Mouse (Mus musculus) CH12.LX (cell line): ENCODE data around the gene Tbc1d10a.

Experiments used
- CTCF ChIP-seq, 2 experiments: IDR thresholded peaks in 1 of 2; conservative IDR thresholded peaks in 1 of 2; 2 replicates each; pipeline ENCODE4 v1.5.1; 2011 to 2012; ENCODE audit warnings: low read depth in 2 of 2, low read length in 2 of 2, improper control_type of control experiment in 1 of 2, inconsistent platforms in 1 of 2, mild to moderate bottlenecking in 1 of 2, moderate library complexity in 1 of 2
- EP300 ChIP-seq: IDR thresholded peaks from 2 replicates; pipeline ENCODE4 v1.6.1; 2011; ENCODE audit warnings: low read length, improper control_type of control experiment
- ETS1 ChIP-seq: conservative IDR thresholded peaks from 2 replicates; pipeline ENCODE4 v1.6.1; 2012; ENCODE audit warnings: low read depth, mild to moderate bottlenecking, inconsistent platforms, low read length, improper control_type of control experiment, moderate library complexity
- JUN ChIP-seq: IDR thresholded peaks from 2 replicates; pipeline ENCODE4 v1.6.1; 2011; ENCODE audit warnings: low read depth, mild to moderate bottlenecking, low read length, improper control_type of control experiment, moderate library complexity; ENCODE audit not compliant: insufficient read depth
- KAT2A ChIP-seq: IDR thresholded peaks from 2 replicates; pipeline ENCODE4 v1.6.1; 2012; ENCODE audit warnings: low read length, improper control_type of control experiment, inconsistent platforms; ENCODE audit not compliant: insufficient replicate concordance
- POLR2A ChIP-seq: IDR thresholded peaks from 2 replicates; pipeline ENCODE4 v1.6.1; 2011; ENCODE audit warnings: low read depth, mild to moderate bottlenecking, improper control_type of control experiment, low read length
- SMC3 ChIP-seq: IDR thresholded peaks from 2 replicates; pipeline ENCODE4 v1.6.1; 2011; ENCODE audit warnings: low read depth, low read length, improper control_type of control experiment

DNA sequence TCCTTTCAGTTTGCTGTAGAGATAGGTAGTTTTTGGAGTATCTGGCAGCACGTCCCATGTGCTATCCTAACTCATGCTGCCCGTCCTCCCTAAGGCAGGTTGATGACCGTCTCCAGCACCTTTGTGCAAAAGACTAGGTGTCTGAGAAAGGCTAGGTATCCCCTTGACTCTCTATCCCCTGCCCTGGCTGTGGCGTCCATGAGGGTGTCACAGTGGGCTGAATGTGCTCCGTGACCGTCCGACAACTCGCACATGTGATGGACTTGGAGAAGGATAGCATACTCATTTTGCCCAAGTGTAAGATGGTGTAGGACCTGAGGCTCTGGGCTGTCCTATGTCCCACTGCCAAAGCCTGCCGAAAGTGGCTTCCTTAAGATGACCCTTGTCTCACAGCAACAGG lies 21.1 kb downstream of the Tbc1d10a start:
- TF ChIP-seq EP300 (no peak), CTCF (conservative IDR thresholded peaks at IDR 0.05 in 1 of 2, IDR thresholded peaks at IDR 0.05 in 1 of 2; ENCODE audit: low read depth in 2 of 2, low read length in 2 of 2) (no peak), POLR2A (no peak), JUN (no peak), KAT2A (no peak), ETS1 (no peak), SMC3 (no peak)
